Mouse (Mus musculus): ENCODE results near the gene Slc38a6.

DNA sequence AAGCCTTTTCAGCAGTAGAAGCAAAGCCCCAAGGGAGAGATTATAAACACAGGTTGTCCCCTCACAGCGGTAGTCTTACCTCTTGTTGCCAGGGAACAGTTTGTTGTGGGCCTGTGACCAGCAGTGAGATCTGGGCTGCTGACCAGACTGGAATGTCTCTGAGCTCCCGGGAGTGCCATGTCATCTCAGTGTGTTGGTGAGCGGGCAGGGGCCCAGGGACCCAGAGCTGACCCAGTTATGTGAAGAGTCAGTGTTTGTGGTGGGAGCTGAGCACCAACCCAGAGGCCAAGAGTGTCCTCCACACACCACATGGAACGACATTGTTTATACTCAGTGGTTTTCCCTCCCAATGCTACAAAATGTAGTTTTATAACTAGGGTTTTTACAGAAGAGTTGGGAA lies 112.8 kb downstream of the Slc38a6 start:
- TF ChIP-seq CTCF (IDR thresholded peaks at IDR 0.05; ENCODE audit: borderline replicate concordance, control insufficient read depth, extremely low read depth, insufficient read depth, low read length, poor library complexity): no peak
- TF ChIP-seq POLR2A (IDR thresholded peaks at IDR 0.05; ENCODE audit: control insufficient read depth, extremely low read depth, insufficient read depth, low read length, poor library complexity): no peak
